Mouse (Mus musculus): Measurements from ENCODE around the gene Tenm2. TPM values are rescaled to one million over a fixed set of nuclear protein-coding genes. Genes with fewer than 3 reads are reported as not detected.
A peak's percentile ranks its signal among the peaks of the same experiment; 100 is the strongest.

Tenm2 gene
- polyA plus RNA-seq, 1 experiment from 2014 or later = 0.12 TPM

DNA sequence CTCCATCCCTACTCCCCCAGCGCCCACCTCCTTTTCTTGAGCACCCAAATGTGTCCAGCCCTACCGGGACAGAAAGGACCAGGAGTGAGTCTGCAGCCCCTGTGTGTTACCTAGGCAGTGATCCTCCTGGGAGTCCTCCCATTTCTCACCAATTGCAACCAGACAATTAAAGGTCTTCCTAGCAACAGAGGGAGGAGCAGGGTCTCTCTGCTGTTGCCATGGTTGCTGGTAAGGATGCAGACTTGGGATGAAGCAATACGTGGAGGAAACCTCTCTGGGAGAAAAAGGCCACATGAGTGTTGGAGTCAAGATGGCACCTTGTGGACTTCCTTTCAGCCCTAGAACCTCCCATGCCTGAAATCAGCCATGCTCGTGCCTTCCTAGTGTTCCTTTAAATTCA is 1235.7 kb downstream of the Tenm2 start:
- no peaks in the 10 kb centered on the region for H3K27me3 ChIP-seq (replicated peaks; ENCODE audit: control insufficient read depth, insufficient read depth, low read length)
- H3K4me3 ChIP-seq (ENCODE audit: low read depth, low read length) = no peak overlapping the region
- no peak overlapping the region for H3K4me2 ChIP-seq (replicated peaks; ENCODE audit: low read depth)
- no peak overlapping the region for H3K27ac ChIP-seq (ENCODE audit: low read depth, low read length)
- no peak for ATAC-seq
- 0 out of 2 replicates have a peak, but pooled peaks cover 4% of the 10 kb centered on the region for H3K4me1 ChIP-seq (replicated peaks; ENCODE audit: control insufficient read depth, insufficient read depth, low read length)
- H3K36me3 ChIP-seq (ENCODE audit: control insufficient read depth, insufficient read depth) = no peaks in the 10 kb centered on the region
- 33% methylated on average over 4 of the region's 4 CpGs for WGBS
- no peak for TF ChIP-seq CTCF (IDR thresholded peaks at IDR 0.05; ENCODE audit: low read depth)
- H3K9me3 ChIP-seq (ENCODE audit: control insufficient read depth) = no peaks in the 10 kb centered on the region
- H3K9ac ChIP-seq (ENCODE audit: low read depth, low read length) = no peak overlapping the region

- Histone ChIP-seq H3K27me3 (replicated peaks; ENCODE audit: control insufficient read depth, insufficient read depth, low read length) (no peaks in the 10 kb centered on the region), H3K4me1 (replicated peaks; ENCODE audit: control insufficient read depth, insufficient read depth, low read length) (0 out of 2 replicates have a peak, but pooled peaks cover 4% of the 10 kb centered on the region), H3K27ac (ENCODE audit: low read depth, low read length) (no peak overlapping the region), H3K9me3 (ENCODE audit: control insufficient read depth) (no peaks in the 10 kb centered on the region), H3K9ac (ENCODE audit: low read depth, low read length) (no peak overlapping the region), H3K4me2 (replicated peaks; ENCODE audit: low read depth) (no peak overlapping the region), H3K4me3 (ENCODE audit: low read depth, low read length) (no peak overlapping the region), H3K36me3 (ENCODE audit: control insufficient read depth, insufficient read depth) (no peaks in the 10 kb centered on the region)
- TF ChIP-seq CTCF (IDR thresholded peaks at IDR 0.05; ENCODE audit: low read depth) = no peak
- 79% methylated on average over 12 of the region's 12 CpGs for WGBS
- ATAC-seq = no peak
Measured at GRCm38 (mm10) chr11:35998048-35998447, 1237.7 kb downstream of the Tenm2 start.

- no peak for ATAC-seq
- peak; percentile 74 for TF ChIP-seq CTCF (IDR thresholded peaks at IDR 0.05; ENCODE audit: low read depth)
- Histone ChIP-seq H3K9ac (ENCODE audit: low read depth, low read length) (no peak overlapping the region), H3K36me3 (ENCODE audit: control insufficient read depth, insufficient read depth) (no peaks in the 10 kb centered on the region), H3K9me3 (ENCODE audit: control insufficient read depth) (no peaks in the 10 kb centered on the region), H3K4me2 (replicated peaks; ENCODE audit: low read depth) (no peak overlapping the region), H3K4me1 (replicated peaks; ENCODE audit: control insufficient read depth, insufficient read depth, low read length) (no peaks in the 10 kb centered on the region), H3K27me3 (replicated peaks; ENCODE audit: control insufficient read depth, insufficient read depth, low read length) (no peaks in the 10 kb centered on the region), H3K27ac (ENCODE audit: low read depth, low read length) (no peak overlapping the region), H3K4me3 (ENCODE audit: low read depth, low read length) (no peak overlapping the region)
Measured at GRCm38 (mm10) chr11:35995310-35995709, 1240.5 kb downstream of the Tenm2 start.

- Histone ChIP-seq H3K27me3 (replicated peaks; ENCODE audit: control insufficient read depth, insufficient read depth, low read length) (no peaks in the 10 kb centered on the region), H3K27ac (ENCODE audit: low read depth, low read length) (no peak overlapping the region), H3K4me3 (ENCODE audit: low read depth, low read length) (no peak overlapping the region), H3K4me2 (replicated peaks; ENCODE audit: low read depth) (no peak overlapping the region), H3K36me3 (ENCODE audit: control insufficient read depth, insufficient read depth) (no peaks in the 10 kb centered on the region), H3K9me3 (ENCODE audit: control insufficient read depth) (no peaks in the 10 kb centered on the region), H3K9ac (ENCODE audit: low read depth, low read length) (no peak overlapping the region), H3K4me1 (replicated peaks; ENCODE audit: control insufficient read depth, insufficient read depth, low read length) (no peaks in the 10 kb centered on the region)
- no peak for TF ChIP-seq CTCF (IDR thresholded peaks at IDR 0.05; ENCODE audit: low read depth)
- ATAC-seq = no peak
- WGBS = 70% methylated on average over 2 of the region's 2 CpGs
Measured at GRCm38 (mm10) chr11:35991846-35992245, 1243.9 kb downstream of the Tenm2 start.

GRCm38 (mm10) chr11:35989967-35990366 is 1245.8 kb downstream of the Tenm2 start:
- ATAC-seq = no peak
- H3K4me2 ChIP-seq (replicated peaks; ENCODE audit: low read depth) = no peak overlapping the region
- no peak overlapping the region for H3K9ac ChIP-seq (ENCODE audit: low read depth, low read length)
- no peaks in the 10 kb centered on the region for H3K4me1 ChIP-seq (replicated peaks; ENCODE audit: control insufficient read depth, insufficient read depth, low read length)
- no peak for TF ChIP-seq CTCF (IDR thresholded peaks at IDR 0.05; ENCODE audit: low read depth)
- no peaks in the 10 kb centered on the region for H3K36me3 ChIP-seq (ENCODE audit: control insufficient read depth, insufficient read depth)
- H3K4me3 ChIP-seq (ENCODE audit: low read depth, low read length) = no peak overlapping the region
- 80% methylated on average over 4 of the region's 4 CpGs for WGBS
- H3K27me3 ChIP-seq (replicated peaks; ENCODE audit: control insufficient read depth, insufficient read depth, low read length) = no peaks in the 10 kb centered on the region
- H3K27ac ChIP-seq (ENCODE audit: low read depth, low read length) = no peak overlapping the region
- no peaks in the 10 kb centered on the region for H3K9me3 ChIP-seq (ENCODE audit: control insufficient read depth)

DNA sequence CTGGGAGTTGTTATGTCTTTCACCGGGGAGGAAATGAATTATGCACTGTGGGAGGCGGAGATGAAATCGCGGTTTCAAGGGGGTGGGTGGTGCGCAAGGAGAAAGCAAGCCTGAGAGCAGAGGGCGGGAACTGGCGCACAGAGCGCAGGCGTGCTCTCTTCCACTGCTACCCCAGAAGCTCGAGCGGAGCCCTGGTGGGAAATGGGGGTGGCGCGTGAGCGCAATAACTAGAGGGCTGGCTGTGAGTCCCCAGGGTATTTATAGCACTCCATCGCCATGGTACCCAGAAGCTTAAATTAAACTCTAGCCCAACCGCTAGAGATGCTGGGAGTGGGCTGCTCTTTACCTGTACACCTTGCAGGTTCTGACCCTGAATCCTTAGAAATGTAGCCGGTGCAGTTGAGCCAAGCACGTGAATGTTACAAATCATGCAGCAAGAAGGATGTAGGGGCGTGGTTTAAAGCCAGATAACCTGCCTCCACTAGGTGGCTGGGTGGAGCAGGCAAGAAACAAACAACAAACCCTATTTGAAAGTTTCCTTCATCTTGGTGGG is 1249.8 kb downstream of the Tenm2 start:
- Histone ChIP-seq H3K27ac (ENCODE audit: low read depth, low read length) (no peak overlapping the region), H3K9me3 (ENCODE audit: control insufficient read depth) (no peaks in the 10 kb centered on the region), H3K36me3 (ENCODE audit: control insufficient read depth, insufficient read depth) (no peaks in the 10 kb centered on the region), H3K9ac (ENCODE audit: low read depth, low read length) (no peak overlapping the region), H3K4me2 (replicated peaks; ENCODE audit: low read depth) (peak overlapping the region; percentile 66), H3K4me1 (replicated peaks; ENCODE audit: control insufficient read depth, insufficient read depth, low read length) (no peaks in the 10 kb centered on the region), H3K27me3 (replicated peaks; ENCODE audit: control insufficient read depth, insufficient read depth, low read length) (no peaks in the 10 kb centered on the region), H3K4me3 (ENCODE audit: low read depth, low read length) (peak overlapping the region; percentile 19)
- TF ChIP-seq CTCF (IDR thresholded peaks at IDR 0.05; ENCODE audit: low read depth) = peak; percentile 75
- ATAC-seq = 0 out of 2 replicates have a peak, but pooled peaks have one; percentile 3
- under 1% methylated on average over 19 of the region's 19 CpGs for WGBS

Data from intestine, postnatal 0 days (tissue).